Mouse (Mus musculus): ENCODE results near the gene Mob1a. TPM values are rescaled to one million over a fixed set of nuclear protein-coding genes. Genes with fewer than 3 reads are reported as not detected.

Mob1a gene
- polyA plus RNA-seq, 1 experiment from 2014 or later = 34.5 TPM

DNA sequence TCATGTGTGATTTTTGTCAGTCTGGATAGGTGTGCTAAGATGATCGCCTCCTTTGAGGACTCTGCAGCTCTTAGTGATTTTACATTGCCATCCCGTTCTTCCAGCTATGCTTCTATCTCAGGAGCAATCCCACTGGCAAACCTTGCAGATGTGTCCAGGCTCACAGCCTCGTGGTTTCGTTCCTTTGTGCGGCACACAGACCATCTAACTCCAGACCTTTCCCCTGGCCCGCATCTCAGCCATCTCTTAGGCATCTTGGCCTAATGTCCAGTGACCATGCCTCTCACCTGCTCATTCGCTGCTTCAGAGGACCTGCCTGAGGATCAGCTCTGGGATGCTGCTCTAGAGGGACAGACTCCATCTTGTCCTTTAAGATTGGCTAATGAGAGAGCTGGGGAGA lies 24.4 kb downstream of the Mob1a start:
- no peak overlapping the region for H3K27ac ChIP-seq (ENCODE audit: low read depth, low read length)
- DNase-seq (ENCODE audit: low spot score) (no peak), ATAC-seq (no peak)
- H3K4me3 ChIP-seq (ENCODE audit: low read depth, low read length) = peak overlapping the region; percentile 83
- H3K9ac ChIP-seq (ENCODE audit: low read length) = peak overlapping the region; percentile 96
- no peaks in the 10 kb centered on the region for H3K9me3 ChIP-seq (replicated peaks; ENCODE audit: control insufficient read depth, low read length)
- peak overlapping the region; percentile 60 for H3K4me2 ChIP-seq (ENCODE audit: low read length)
- 0 out of 2 replicates have a peak, but pooled peaks cover 4% of the 10 kb centered on the region for H3K4me1 ChIP-seq (ENCODE audit: control insufficient read depth, insufficient read depth, low read length)
- WGBS = 83% methylated on average over 7 of the region's 7 CpGs
- H3K36me3 ChIP-seq (ENCODE audit: control insufficient read depth, insufficient read depth, low read length) = peaks cover 26% of the 10 kb centered on the region
- H3K27me3 ChIP-seq (replicated peaks; ENCODE audit: control insufficient read depth, insufficient read depth, low read length) = no peaks in the 10 kb centered on the region

DNA sequence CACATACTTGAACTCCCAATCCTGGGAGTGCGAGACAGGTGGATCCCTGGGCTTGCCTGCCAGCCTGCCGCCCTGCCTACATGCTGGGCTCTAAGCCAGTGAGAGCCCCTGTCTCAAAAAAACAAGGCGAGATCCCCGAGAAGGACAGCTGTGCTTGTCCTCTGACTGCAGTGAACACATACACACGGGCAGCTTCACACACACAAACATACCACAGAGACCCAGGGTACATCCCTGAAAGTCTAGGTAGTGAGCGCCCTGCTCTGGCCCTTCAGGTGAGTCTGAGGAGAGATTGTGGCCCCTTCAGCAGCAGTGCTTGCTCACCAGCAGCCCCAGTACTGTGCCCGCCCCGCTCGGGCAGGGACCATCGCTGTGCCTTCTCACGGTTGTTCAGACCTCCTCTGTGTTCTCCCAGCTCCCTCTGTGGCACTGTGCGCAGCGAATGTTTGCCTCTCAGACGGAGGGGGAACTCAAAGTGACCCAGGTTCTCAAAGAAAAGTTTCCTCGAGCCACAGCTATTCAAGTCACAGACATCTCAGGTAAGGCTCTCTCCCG lies 25.1 kb downstream of the Mob1a start:
- Histone ChIP-seq H3K36me3 (ENCODE audit: control insufficient read depth, insufficient read depth, low read length) (peaks cover 33% of the 10 kb centered on the region), H3K27me3 (replicated peaks; ENCODE audit: control insufficient read depth, insufficient read depth, low read length) (no peaks in the 10 kb centered on the region), H3K4me2 (ENCODE audit: low read length) (no peak overlapping the region), H3K27ac (ENCODE audit: low read depth, low read length) (no peak overlapping the region), H3K9ac (ENCODE audit: low read length) (no peak overlapping the region), H3K9me3 (replicated peaks; ENCODE audit: control insufficient read depth, low read length) (no peaks in the 10 kb centered on the region), H3K4me3 (ENCODE audit: low read depth, low read length) (no peak overlapping the region), H3K4me1 (ENCODE audit: control insufficient read depth, insufficient read depth, low read length) (0 out of 2 replicates have a peak, but pooled peaks cover 4% of the 10 kb centered on the region)
- 89% methylated on average over 16 of the region's 16 CpGs for WGBS
- DNase-seq (ENCODE audit: low spot score) (no peak), ATAC-seq (no peak)

DNA sequence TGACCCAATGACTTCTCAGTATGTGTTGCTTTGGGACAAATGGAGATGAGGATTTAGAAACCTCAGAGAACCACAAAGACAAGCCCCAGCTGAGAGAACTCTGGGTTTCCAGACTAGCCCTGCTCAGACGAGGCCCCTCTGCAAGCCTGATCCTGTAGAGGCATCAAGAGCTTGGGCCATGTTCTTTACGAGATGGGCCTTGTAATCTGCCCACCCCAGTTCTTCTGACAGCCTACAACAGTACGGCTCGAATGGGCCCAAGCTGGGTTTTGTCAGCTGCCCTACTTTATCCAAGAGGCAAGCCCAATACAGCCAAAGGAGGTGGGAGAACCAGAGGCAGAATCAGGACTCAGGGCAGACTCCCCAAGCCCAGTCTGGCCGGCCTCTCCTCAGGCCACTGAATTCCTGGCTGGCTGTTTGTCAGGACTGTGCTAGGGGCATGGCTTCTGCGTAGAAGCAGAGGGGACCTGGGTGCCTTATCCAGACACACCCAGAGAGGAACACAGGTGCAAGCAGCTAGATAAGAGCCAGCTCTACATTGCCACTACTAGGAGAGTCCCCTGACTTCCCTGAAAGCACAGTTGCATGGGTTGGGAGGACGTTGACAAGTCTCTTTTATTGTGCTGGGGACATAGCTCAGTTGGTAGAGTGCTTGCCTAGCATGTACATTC lies 25.8 kb downstream of the Mob1a start:
- no peak for ATAC-seq
- no peak for DNase-seq (ENCODE audit: low spot score)
- no peak overlapping the region for H3K4me2 ChIP-seq (ENCODE audit: low read length)
- H3K4me1 ChIP-seq (ENCODE audit: control insufficient read depth, insufficient read depth, low read length) = 0 out of 2 replicates have a peak, but pooled peaks cover 4% of the 10 kb centered on the region
- WGBS = 87% methylated on average over 7 of the region's 7 CpGs
- H3K9me3 ChIP-seq (replicated peaks; ENCODE audit: control insufficient read depth, low read length) = no peaks in the 10 kb centered on the region
- no peak overlapping the region for H3K4me3 ChIP-seq (ENCODE audit: low read depth, low read length)
- H3K27me3 ChIP-seq (replicated peaks; ENCODE audit: control insufficient read depth, insufficient read depth, low read length) = no peaks in the 10 kb centered on the region
- H3K36me3 ChIP-seq (ENCODE audit: control insufficient read depth, insufficient read depth, low read length) = peaks cover 33% of the 10 kb centered on the region
- H3K27ac ChIP-seq (ENCODE audit: low read depth, low read length) = no peak overlapping the region
- peak overlapping the region; percentile 13; the same call in 1 of the 2 replicates for H3K9ac ChIP-seq (ENCODE audit: low read length)

DNA sequence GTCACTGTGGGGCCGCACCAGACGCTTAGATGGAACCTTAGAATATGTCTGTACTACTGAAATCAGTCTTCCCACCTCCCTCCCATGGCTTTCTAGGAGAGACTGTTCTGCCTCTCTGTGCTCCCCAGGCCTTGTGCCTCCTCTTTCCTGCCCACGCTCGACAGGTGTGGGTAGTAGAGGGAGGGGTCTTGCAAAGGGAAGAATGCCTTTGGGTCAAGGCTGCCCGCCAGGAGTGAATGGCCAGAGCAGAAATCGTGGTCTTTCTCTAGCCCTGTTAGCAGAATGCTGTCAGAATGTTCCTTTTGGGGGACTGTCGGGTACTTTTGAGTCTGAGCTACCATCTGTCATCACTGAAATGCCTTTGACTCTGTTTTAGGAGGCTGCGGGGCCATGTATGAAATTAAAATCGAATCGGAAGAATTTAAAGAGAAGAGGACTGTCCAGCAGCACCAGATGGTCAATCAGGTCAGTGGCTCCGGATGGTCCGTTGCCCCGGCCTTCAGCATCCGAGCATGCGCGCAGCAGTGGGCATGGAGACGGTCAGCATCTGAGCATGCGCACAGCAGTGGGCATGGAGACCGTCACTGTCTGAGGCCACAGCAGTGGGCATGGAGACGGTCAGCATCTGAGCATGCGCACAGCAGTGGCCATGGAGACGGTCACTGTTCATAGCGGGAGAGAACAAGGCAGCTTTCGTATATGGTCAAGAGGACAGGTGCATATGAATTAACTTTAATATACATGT lies 27.0 kb downstream of the Mob1a start:
- WGBS = 92% methylated on average over 24 of the region's 24 CpGs
- no peak for DNase-seq (ENCODE audit: low spot score)
- H3K9me3 ChIP-seq (replicated peaks; ENCODE audit: control insufficient read depth, low read length) = no peaks in the 10 kb centered on the region
- H3K4me2 ChIP-seq (ENCODE audit: low read length) = no peak overlapping the region
- H3K9ac ChIP-seq (ENCODE audit: low read length) = no peak overlapping the region
- H3K4me1 ChIP-seq (ENCODE audit: control insufficient read depth, insufficient read depth, low read length) = 0 out of 2 replicates have a peak, but pooled peaks cover 4% of the 10 kb centered on the region
- H3K27me3 ChIP-seq (replicated peaks; ENCODE audit: control insufficient read depth, insufficient read depth, low read length) = no peaks in the 10 kb centered on the region
- ATAC-seq = no peak
- no peak overlapping the region for H3K4me3 ChIP-seq (ENCODE audit: low read depth, low read length)
- peaks cover 31% of the 10 kb centered on the region for H3K36me3 ChIP-seq (ENCODE audit: control insufficient read depth, insufficient read depth, low read length)
- H3K27ac ChIP-seq (ENCODE audit: low read depth, low read length) = no peak overlapping the region

DNA sequence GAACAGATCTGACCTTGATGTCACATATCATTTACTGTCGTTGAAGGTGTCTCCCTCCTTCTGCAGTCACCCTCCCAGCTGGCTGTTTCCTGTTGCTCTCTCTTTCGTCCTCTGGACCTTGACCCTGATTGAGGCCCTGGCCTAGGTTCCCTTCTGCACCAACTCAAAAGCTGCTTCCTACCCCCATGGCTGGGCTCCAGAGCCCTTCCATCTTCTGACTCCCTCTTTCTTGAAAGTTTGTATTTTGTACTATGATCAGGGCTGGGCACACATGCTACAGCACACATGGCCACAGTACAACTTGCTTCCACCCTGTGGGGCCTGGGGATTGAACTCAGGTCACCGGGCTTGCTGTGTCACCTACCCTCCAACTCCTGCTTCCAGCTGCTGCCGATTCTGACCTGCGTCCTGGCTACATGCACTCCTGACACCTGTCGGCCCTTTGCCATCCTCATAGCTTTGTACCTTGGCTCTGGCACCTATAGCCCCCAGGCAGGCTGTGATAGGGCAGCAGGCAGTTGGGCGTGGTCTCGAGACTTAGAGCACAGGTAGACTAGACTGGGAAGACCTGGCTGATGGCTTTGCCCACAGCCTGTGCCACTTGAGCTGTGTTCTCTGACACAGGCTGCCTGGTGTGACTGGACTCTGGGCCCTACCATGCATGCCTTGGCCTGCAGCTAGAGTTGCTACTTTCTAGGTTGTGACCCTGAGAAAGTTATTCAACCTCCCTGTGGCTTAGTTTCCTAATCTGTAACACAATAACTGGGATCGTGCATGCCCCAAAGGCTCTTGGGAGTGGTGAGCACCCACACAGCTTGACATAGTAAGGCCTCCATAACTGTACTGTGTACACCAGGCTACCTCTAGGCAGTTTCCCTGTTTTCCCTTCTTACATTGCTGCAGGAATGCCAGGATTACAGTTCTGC lies 29.3 kb downstream of the Mob1a start:
- ATAC-seq (no peak), DNase-seq (ENCODE audit: low spot score) (no peak)
- 0 out of 2 replicates have a peak, but pooled peaks cover 2% of the 10 kb centered on the region for H3K4me1 ChIP-seq (ENCODE audit: control insufficient read depth, insufficient read depth, low read length)
- peaks cover 50% of the 10 kb centered on the region for H3K36me3 ChIP-seq (ENCODE audit: control insufficient read depth, insufficient read depth, low read length)
- H3K9ac ChIP-seq (ENCODE audit: low read length) = no peak overlapping the region
- H3K4me3 ChIP-seq (ENCODE audit: low read depth, low read length) = no peak overlapping the region
- H3K4me2 ChIP-seq (ENCODE audit: low read length) = no peak overlapping the region
- H3K9me3 ChIP-seq (replicated peaks; ENCODE audit: control insufficient read depth, low read length) = no peaks in the 10 kb centered on the region
- H3K27me3 ChIP-seq (replicated peaks; ENCODE audit: control insufficient read depth, insufficient read depth, low read length) = no peaks in the 10 kb centered on the region
- WGBS = 92% methylated on average over 9 of the region's 9 CpGs
- no peak overlapping the region for H3K27ac ChIP-seq (ENCODE audit: low read depth, low read length)

DNA sequence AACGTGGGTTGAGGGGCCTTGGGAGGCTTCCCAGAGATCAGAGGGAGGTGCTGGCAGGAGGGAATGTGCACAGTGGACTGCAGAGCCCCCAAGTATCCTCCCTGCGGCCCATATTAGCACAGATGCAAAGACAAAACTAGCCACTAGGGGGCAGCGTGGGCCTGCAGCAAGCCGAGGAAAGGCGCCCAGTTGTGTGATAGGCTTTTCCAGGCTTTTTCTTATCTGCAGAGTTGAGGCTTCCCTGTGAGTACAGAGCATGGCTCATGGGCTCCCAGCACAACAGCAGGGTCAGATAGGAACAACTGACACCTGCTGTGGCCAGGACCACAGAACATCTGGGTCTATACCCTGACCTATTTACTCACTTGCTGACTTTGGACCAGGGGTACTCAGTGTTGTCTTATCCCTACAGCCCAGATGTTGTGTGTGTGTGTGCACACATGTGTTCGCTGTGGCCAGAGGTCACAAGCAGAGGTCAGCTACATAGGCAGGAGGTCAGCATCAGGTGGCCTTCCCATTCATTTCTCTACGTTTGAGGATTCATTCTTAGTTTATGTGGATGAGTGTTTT lies 30.8 kb downstream of the Mob1a start:
- DNase-seq (ENCODE audit: low spot score) (peak; percentile 89), ATAC-seq (peak; percentile 80)
- H3K4me2 ChIP-seq (ENCODE audit: low read length) = no peak overlapping the region
- H3K4me3 ChIP-seq (ENCODE audit: low read depth, low read length) = no peak overlapping the region
- H3K9ac ChIP-seq (ENCODE audit: low read length) = no peak overlapping the region
- no peaks in the 10 kb centered on the region for H3K9me3 ChIP-seq (replicated peaks; ENCODE audit: control insufficient read depth, low read length)
- peaks cover 64% of the 10 kb centered on the region for H3K36me3 ChIP-seq (ENCODE audit: control insufficient read depth, insufficient read depth, low read length)
- WGBS = 23% methylated on average over 7 of the region's 7 CpGs
- no peaks in the 10 kb centered on the region for H3K4me1 ChIP-seq (ENCODE audit: control insufficient read depth, insufficient read depth, low read length)
- no peaks in the 10 kb centered on the region for H3K27me3 ChIP-seq (replicated peaks; ENCODE audit: control insufficient read depth, insufficient read depth, low read length)
- H3K27ac ChIP-seq (ENCODE audit: low read depth, low read length) = no peak overlapping the region

DNA sequence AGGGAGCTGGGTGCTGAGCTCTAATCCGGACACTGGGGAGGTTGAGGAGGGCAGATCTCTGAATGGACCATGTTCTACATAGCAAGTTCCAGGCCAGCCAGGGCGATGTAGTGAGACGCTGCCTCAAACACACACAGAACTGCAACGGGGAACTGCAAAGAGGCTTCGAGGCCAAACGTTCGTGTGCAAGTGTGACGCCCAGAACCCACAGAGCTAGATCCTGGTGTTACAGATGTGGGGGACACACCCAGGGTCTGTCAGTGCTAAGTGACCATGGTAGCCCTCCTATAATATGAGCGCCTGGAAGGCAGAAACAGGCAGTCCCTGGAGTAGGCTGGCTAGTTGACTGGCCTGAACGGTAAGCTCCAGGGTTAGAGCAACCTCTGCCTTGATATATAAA lies 31.6 kb downstream of the Mob1a start:
- Histone ChIP-seq H3K4me2 (ENCODE audit: low read length) (no peak overlapping the region), H3K27ac (ENCODE audit: low read depth, low read length) (no peak overlapping the region), H3K4me1 (ENCODE audit: control insufficient read depth, insufficient read depth, low read length) (no peaks in the 10 kb centered on the region), H3K9me3 (replicated peaks; ENCODE audit: control insufficient read depth, low read length) (no peaks in the 10 kb centered on the region), H3K9ac (ENCODE audit: low read length) (no peak overlapping the region), H3K4me3 (ENCODE audit: low read depth, low read length) (no peak overlapping the region), H3K27me3 (replicated peaks; ENCODE audit: control insufficient read depth, insufficient read depth, low read length) (no peaks in the 10 kb centered on the region), H3K36me3 (ENCODE audit: control insufficient read depth, insufficient read depth, low read length) (peaks cover 68% of the 10 kb centered on the region)
- no peak for DNase-seq (ENCODE audit: low spot score)
- ATAC-seq = no peak
- WGBS = 92% methylated on average over 10 of the region's 10 CpGs

DNA sequence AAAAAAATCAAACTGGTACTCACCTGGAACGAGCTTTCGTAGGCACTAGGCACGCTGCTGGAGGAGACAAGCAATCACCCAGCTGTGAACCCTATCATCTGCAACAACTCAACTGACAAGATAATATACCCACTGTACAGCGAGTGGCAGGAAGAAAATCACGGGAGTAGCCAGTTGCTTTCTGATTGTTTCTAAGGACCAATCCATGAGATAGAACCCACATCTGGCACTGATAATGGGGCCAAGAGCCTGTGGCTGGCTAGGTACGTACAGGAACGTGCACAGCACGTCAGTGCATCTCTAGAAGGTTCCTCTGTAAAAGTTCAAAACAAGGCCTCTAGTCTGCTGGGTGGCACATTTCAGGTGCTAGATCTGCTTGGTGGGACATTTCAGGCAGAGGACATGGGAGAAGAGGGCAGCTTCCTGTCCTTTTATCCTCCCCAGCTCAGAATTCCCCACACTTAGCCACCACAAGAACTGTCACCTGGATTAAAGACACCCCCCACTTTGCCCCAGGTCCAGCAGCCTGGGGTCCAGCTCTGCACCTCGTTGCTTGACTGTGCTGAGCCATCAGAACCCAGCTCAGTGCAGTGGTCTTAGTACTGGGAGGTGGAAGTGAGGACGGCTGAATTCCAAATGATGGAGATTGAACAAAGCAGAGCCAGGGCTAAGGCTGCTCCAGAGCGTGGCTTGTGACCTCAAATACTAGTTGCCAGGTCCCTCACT lies 35.9 kb downstream of the Mob1a start:
- DNase-seq (ENCODE audit: low spot score) (no peak), ATAC-seq (no peak)
- Histone ChIP-seq H3K27ac (ENCODE audit: low read depth, low read length) (no peak overlapping the region), H3K9me3 (replicated peaks; ENCODE audit: control insufficient read depth, low read length) (no peaks in the 10 kb centered on the region), H3K9ac (ENCODE audit: low read length) (no peak overlapping the region), H3K4me3 (ENCODE audit: low read depth, low read length) (no peak overlapping the region), H3K4me1 (ENCODE audit: control insufficient read depth, insufficient read depth, low read length) (no peaks in the 10 kb centered on the region), H3K4me2 (ENCODE audit: low read length) (no peak overlapping the region), H3K36me3 (ENCODE audit: control insufficient read depth, insufficient read depth, low read length) (peaks cover 60% of the 10 kb centered on the region), H3K27me3 (replicated peaks; ENCODE audit: control insufficient read depth, insufficient read depth, low read length) (no peaks in the 10 kb centered on the region)
- WGBS = 88% methylated on average over 11 of the region's 11 CpGs

Measured in forebrain, embryonic 14.5 days (tissue).